Mouse (Mus musculus): ENCODE results near the gene Rerg. TPM values are rescaled to one million over a fixed set of nuclear protein-coding genes. Genes with fewer than 3 reads are reported as not detected.
"Not testable (repeated sequence)": the region's sequence is repeated elsewhere in the genome, so short reads cannot be mapped to it uniquely, and the experiment has no call there.

Gene Rerg
- polyA plus RNA-seq, 1 experiment from 2014 or later: 22.7 TPM

DNA sequence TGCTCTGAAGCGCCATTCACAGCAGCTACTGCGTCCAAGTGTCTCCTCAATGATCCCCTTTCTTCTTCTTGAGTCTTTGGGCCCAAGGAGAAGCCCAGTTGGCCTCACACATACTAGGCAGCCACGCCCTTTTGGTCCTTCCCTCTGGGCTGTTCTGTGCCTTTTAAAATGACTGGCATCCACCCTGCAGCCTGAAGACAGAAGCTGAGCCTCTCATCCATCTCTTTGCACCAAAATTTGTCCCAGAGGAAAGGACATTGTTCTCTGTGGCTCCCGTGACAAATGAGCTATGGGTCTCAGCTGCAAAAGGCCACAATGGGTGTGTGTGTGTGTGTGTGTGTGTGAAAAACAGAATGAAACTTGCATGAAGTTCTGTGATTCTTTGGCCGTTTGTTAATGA lies 109.7 kb downstream of the Rerg start:
- Histone ChIP-seq H3K4me2 (replicated peaks) (no peak overlapping the region), H3K9me3 (no peaks in the 10 kb centered on the region), H3K4me3 (replicated peaks) (no peak overlapping the region), H3K36me3 (no peaks in the 10 kb centered on the region), H3K27ac (no peak overlapping the region), H3K27me3 (replicated peaks) (no peaks in the 10 kb centered on the region), H3K4me1 (replicated peaks) (no peaks in the 10 kb centered on the region; the same call in 1 of the 2 replicates), H3K9ac (no peak overlapping the region)
- ATAC-seq: no peak
- 86% methylated on average over 5 of the region's 5 CpGs for WGBS

DNA sequence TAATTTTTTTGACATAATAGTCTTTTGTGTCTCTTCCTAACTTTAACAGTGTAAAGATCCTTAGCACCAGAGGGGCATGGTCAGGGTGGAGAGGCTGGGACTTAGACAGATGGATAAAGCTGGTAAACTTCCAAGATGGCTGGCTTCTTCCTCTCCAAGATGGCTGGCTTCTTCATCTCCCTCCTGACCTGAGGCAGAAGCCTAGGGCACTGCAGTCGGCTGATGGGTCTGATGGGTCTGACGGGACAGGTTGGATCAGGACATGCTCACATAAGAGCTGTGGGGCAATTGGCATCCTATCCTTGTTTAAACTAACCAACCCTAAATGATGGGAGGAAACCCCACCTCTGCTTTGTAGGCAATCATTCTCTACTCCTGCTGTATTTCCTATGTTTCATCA lies 112.0 kb downstream of the Rerg start:
- no peaks in the 10 kb centered on the region for H3K9me3 ChIP-seq
- no peaks in the 10 kb centered on the region for H3K27me3 ChIP-seq (replicated peaks)
- H3K4me1 ChIP-seq (replicated peaks): no peaks in the 10 kb centered on the region
- no peaks in the 10 kb centered on the region for H3K36me3 ChIP-seq
- H3K27ac ChIP-seq: no peak overlapping the region
- H3K4me3 ChIP-seq (replicated peaks): no peak overlapping the region
- no peak for ATAC-seq
- 90% methylated on average over 2 of the region's 2 CpGs for WGBS
- H3K9ac ChIP-seq: no peak overlapping the region
- no peak overlapping the region for H3K4me2 ChIP-seq (replicated peaks)

DNA sequence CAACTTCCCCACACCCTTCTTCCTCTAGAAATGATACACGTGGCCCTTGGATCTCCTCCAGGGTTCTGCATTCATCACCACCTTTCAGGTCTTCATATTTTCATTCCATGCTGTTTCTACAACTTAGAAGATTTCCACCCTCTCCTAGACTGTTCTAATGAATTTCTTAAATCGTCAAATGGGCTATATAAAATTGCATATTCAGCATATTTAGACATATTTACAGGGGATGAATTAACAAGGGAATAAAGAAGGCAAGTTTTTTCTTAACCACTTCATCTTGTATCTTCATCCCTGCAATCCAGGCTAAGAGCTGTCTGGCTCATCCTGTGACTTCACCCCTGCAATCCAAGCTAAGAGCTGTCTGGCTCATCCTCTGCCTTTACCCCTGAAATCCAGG lies 116.2 kb downstream of the Rerg start:
- no peak overlapping the region for H3K9ac ChIP-seq

DNA sequence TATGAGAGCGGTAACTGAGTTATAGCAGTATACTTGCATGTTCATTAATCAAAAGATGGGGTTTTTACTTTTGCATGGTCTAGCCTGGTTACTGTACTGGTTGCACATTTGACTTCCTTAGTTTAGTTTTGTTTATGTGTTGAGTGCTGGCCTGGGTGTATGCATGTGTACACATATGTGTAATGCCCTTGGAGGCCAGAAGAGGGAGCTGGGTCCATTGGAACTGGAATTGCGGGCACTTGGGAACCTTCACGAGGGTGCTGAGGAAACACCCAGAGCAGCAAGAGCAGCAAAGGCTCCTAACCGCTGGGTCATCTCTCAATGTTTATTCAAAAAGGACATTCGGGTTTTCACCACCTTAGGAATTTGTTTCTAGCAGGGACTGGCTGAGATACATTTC lies 116.8 kb downstream of the Rerg start:
- Histone ChIP-seq H3K4me3 (replicated peaks) (no peak overlapping the region), H3K9ac (no peak overlapping the region), H3K4me2 (replicated peaks) (no peak overlapping the region), H3K36me3 (no peaks in the 10 kb centered on the region), H3K4me1 (replicated peaks) (no peaks in the 10 kb centered on the region), H3K9me3 (no peaks in the 10 kb centered on the region), H3K27me3 (replicated peaks) (no peaks in the 10 kb centered on the region), H3K27ac (no peak overlapping the region)
- 0 out of 2 replicates have a peak, but pooled peaks have one; percentile 41 for ATAC-seq
- WGBS: 77% methylated on average over 5 of the region's 5 CpGs

More for the DNA sequence above, 116.2 kb downstream of the Rerg start:
- Histone ChIP-seq H3K27me3 (replicated peaks) (no peaks in the 10 kb centered on the region), H3K27ac (no peak overlapping the region), H3K4me2 (replicated peaks) (no peak overlapping the region), H3K36me3 (no peaks in the 10 kb centered on the region), H3K4me3 (replicated peaks) (no peak overlapping the region), H3K9me3 (no peaks in the 10 kb centered on the region), H3K4me1 (replicated peaks) (no peaks in the 10 kb centered on the region)
- WGBS: 78% methylated on average over 2 of the region's 2 CpGs
- ATAC-seq: no peak

DNA sequence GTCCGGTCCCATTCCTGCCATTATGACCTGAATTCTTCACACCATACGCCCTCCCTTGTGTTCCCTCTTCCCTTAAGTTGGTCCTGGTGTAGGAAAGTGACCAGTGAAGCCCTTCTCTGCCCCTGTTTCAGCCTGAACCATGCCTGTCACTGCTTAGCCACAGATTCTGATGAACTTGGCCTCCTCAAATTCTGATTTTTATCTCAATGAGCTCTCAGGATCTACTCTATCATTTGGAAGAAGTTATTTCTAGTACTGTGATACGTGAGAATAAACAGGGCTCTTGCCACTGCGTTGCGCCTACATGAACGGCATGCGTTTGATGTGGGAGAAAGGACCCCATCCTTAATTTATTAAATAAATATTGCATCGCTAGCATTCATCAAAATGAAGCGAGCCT lies 117.3 kb downstream of the Rerg start:
- ATAC-seq: no peak
- Histone ChIP-seq H3K4me2 (replicated peaks) (no peak overlapping the region), H3K4me3 (replicated peaks) (no peak overlapping the region), H3K9me3 (no peaks in the 10 kb centered on the region), H3K9ac (no peak overlapping the region), H3K27ac (no peak overlapping the region), H3K36me3 (no peaks in the 10 kb centered on the region), H3K27me3 (replicated peaks) (no peaks in the 10 kb centered on the region), H3K4me1 (replicated peaks) (no peaks in the 10 kb centered on the region)
- 90% methylated on average over 9 of the region's 9 CpGs for WGBS

DNA sequence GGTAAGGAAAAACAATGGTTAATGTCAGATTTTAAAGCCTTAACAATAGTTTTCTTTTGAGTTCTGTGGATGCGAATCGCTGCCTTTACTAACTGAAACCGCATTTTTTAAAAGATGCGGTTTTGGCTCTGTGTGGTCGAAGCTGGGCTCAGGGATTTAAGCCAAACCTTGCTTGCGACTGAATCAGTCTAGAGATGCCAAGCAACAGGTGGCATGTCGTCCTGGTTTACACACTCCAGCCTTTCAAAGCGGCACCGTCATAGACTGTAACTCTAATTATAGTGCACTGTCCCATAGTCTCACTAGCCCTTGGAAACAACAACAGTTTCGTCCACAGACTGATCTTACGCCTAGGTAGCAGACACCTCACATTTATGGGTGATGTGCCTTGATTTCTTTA lies 123.3 kb downstream of the Rerg start:
- Histone ChIP-seq H3K27me3 (replicated peaks) (no peaks in the 10 kb centered on the region), H3K27ac (no peak overlapping the region), H3K9ac (no peak overlapping the region), H3K4me1 (replicated peaks) (no peaks in the 10 kb centered on the region), H3K36me3 (no peaks in the 10 kb centered on the region), H3K4me2 (replicated peaks) (no peak overlapping the region), H3K9me3 (no peaks in the 10 kb centered on the region), H3K4me3 (replicated peaks) (no peak overlapping the region)
- 91% methylated on average over 11 of the region's 11 CpGs for WGBS
- ATAC-seq: no peak

DNA sequence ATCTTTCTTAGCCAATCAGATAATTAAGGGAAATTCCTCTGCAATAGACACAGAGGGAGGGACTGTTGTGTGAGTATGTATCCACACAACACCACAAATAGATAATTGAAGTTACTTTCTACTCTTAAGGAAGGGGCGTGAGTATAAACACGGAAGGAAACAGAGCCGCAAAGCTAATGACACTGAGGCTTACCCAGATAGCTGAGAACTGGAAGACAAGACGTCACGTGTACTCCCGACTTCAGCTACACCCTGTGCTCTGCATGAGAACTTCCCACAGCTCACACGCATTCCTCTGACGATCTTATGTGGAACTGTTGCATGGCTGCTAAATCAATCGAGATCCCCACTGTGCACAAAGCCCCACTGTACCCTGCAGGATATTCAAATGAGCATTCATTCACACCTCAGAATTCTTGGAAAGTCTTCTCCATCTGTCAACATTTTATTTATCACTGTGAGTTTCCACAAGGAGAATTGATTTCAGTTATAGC lies 125.2 kb downstream of the Rerg start:
- no peak overlapping the region for H3K27ac ChIP-seq
- no peaks in the 10 kb centered on the region for H3K36me3 ChIP-seq
- H3K4me1 ChIP-seq (replicated peaks): no peaks in the 10 kb centered on the region
- H3K27me3 ChIP-seq (replicated peaks): no peaks in the 10 kb centered on the region
- ATAC-seq: no peak
- no peaks in the 10 kb centered on the region for H3K9me3 ChIP-seq
- no peak overlapping the region for H3K4me2 ChIP-seq (replicated peaks)
- 78% methylated on average over 9 of the region's 9 CpGs for whole genome bisulfite sequencing
- no peak overlapping the region for H3K9ac ChIP-seq
- H3K4me3 ChIP-seq (replicated peaks): no peak overlapping the region

DNA sequence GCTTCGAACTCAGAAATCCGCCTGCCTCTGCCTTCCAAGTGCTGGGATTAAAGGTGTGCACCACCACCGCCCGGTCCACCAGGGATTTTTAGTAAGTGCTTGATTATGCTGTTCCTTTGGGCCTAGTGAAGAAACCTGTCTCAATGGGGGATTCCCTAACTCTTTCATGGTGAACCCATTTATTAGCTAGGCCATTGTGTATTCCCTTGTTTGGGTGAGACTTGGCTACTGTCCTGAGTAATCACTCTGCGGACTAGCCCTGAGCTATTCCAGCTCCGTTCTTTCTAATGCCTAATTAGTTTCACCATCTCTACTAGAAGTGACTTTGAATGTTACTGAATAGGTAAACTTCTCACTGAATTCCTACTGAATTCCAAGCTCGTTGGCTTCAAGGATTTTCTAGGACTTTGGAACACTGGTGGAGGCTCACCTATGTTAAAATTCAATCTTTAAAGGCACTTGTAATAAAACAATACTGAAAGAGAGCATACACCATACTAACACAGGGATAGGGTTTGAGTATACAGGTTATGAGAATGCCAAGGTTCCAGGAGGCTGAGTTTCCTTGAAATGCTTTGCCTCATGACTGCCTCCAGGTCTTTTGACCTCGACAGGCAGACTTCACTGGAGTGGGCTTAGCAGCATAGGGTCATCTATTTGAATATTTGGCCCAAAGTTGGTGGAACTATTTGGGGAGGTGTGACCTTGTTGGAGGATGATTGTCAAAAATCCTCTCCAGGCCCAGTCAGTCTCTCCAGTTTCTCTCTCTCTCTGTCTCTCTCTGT lies 134.5 kb downstream of the Rerg start:
- not testable (repeated sequence) for H3K27ac ChIP-seq; H3K4me1 ChIP-seq (replicated peaks); H3K9me3 ChIP-seq; H3K27me3 ChIP-seq (replicated peaks); H3K36me3 ChIP-seq; H3K4me2 ChIP-seq (replicated peaks); H3K9ac ChIP-seq; ATAC-seq; H3K4me3 ChIP-seq (replicated peaks)
- WGBS: 86% methylated on average over 8 of the region's 8 CpGs

DNA sequence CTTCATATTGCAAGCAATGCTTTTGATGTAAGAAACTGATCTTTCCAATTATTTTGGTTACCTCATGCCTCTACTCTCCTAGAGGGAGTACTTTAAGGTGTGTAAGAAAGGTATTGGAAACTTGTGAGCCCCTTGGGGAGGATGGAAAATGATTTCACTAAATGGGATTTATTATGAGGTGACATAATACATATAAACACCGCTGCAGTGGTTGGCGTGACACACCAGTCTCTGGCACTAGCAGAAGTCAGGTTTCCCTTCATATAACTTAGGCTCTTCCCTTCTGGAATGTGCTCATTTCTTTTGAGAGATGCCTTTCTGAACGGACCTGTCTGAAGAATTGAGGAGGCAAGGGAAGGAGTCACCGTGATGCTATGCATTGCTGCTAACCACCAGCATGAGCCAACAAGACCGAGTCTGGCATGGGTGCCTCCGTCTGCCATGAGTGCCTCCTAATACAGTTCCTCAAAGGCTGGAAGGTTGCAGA lies 139.6 kb downstream of the Rerg start:
- H3K4me1 ChIP-seq (replicated peaks): no peaks in the 10 kb centered on the region
- H3K9ac ChIP-seq: no peak overlapping the region
- H3K27ac ChIP-seq: no peak overlapping the region
- H3K4me2 ChIP-seq (replicated peaks): no peak overlapping the region
- ATAC-seq: peak; percentile 33; the same call in 1 of the 2 replicates
- 73% methylated on average over 6 of the region's 6 CpGs for WGBS
- H3K36me3 ChIP-seq: no peaks in the 10 kb centered on the region
- H3K9me3 ChIP-seq: no peaks in the 10 kb centered on the region
- H3K4me3 ChIP-seq (replicated peaks): no peak overlapping the region
- H3K27me3 ChIP-seq (replicated peaks): no peaks in the 10 kb centered on the region

DNA sequence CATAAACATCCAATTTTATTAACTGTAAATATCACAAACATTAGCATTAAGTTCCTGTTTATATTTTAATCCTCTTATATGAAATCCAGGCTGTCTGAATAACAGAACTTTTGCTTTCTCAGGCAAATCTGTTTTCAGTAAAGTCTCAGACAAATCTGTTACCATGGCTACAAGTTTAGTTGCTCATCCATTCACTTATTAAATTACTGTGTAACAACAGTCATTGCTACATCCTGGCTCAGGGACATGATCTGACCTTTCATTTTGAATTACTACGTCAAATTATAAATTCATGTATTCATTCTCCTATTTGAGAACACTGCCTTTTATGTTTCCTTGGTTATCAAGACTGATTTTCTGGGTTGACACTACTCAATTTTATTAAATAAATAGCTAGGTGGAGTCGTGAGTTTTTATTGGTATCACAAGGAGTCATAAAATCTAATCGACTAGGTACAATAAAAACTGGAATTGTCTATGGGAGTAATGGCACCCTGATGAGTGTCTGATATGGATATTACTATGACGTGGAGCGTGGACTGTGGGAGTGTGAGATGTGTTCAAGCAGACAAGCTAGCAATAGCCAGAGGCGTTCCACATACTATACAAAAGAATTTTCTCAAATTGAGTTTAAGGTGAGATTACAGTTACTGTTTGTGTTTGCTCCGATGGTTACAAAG lies 140.2 kb downstream of the Rerg start:
- 64% methylated on average over 7 of the region's 7 CpGs for WGBS
- H3K4me3 ChIP-seq (replicated peaks): no peak overlapping the region
- H3K36me3 ChIP-seq: no peaks in the 10 kb centered on the region
- ATAC-seq: peak; percentile 87
- H3K9ac ChIP-seq: no peak overlapping the region
- no peak overlapping the region for H3K4me2 ChIP-seq (replicated peaks)
- H3K9me3 ChIP-seq: no peaks in the 10 kb centered on the region
- no peaks in the 10 kb centered on the region for H3K27me3 ChIP-seq (replicated peaks)
- H3K4me1 ChIP-seq (replicated peaks): no peaks in the 10 kb centered on the region
- no peak overlapping the region for H3K27ac ChIP-seq

DNA sequence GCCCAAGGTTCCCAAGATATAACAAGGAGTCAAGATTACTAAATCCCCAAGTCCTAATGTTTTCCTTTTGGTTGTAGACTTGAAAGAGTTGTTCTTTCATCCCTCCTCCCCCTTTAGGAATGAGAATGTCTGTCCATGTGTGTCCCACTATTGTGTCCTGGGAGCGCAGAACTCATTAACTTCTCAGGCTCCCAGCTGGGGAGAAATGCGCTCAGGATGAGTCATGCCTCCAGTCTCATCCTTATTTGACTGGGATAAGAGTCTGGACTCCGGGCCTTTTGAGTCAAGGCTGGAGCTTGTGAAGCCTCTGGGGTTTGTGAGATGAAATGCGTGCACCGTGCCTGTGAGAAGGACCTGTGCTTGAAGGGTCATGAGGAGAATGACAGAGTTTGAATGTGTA lies 144.8 kb downstream of the Rerg start:
- H3K36me3 ChIP-seq: no peaks in the 10 kb centered on the region
- no peak overlapping the region for H3K27ac ChIP-seq
- H3K27me3 ChIP-seq (replicated peaks): no peaks in the 10 kb centered on the region
- ATAC-seq: peak; percentile 59; the same call in 1 of the 2 replicates
- WGBS: 65% methylated on average over 5 of the region's 5 CpGs
- H3K9me3 ChIP-seq: no peaks in the 10 kb centered on the region
- H3K4me2 ChIP-seq (replicated peaks): no peak overlapping the region
- H3K4me1 ChIP-seq (replicated peaks): no peaks in the 10 kb centered on the region
- no peak overlapping the region for H3K9ac ChIP-seq
- H3K4me3 ChIP-seq (replicated peaks): no peak overlapping the region

DNA sequence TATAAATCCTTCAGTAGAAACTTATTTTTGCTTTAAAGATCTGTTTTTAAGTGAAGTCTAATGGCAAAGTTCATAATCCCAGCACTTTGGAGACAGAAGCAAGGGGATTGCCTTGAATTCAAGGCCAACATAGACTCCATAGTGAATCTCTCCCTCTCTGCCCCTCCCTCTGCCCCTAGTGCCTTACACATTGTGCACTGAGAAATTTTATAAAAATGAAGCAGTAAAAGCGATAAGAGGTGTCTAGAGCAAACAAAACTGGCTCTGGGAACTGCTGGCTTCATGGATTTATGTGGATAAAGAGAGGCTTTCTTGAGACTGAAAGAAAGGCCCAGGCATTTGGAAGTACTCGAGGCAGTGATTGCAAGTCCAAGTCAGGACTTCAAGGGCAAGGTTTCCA lies 145.8 kb downstream of the Rerg start:
- Histone ChIP-seq H3K27ac (no peak overlapping the region), H3K27me3 (replicated peaks) (no peaks in the 10 kb centered on the region), H3K4me2 (replicated peaks) (no peak overlapping the region), H3K4me3 (replicated peaks) (no peak overlapping the region), H3K36me3 (no peaks in the 10 kb centered on the region), H3K9ac (no peak overlapping the region), H3K4me1 (replicated peaks) (no peaks in the 10 kb centered on the region), H3K9me3 (no peaks in the 10 kb centered on the region)
- WGBS: 57% methylated on average over 2 of the region's 2 CpGs
- peak; percentile 77 for ATAC-seq
